In the genomic region with DNA sequence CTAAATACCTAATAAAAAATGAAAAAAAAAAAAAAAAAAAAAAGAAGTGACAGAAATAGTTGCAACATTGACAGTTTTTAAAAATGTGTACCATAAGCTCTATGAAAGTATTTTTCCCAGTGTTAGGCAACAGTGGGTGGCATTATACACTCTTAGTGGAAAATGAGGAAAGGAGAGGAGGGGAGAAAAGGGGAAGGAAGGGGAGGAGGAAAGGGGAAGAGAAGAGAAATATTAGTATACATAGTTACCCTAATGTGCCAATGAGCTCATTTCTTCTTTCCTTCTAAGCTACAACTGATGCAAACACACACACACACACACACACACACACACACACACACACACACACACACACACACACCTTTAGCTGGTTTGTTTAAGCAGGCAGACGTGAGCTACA, we compare ENCODE assay signal across 27 mouse cellular contexts.
DNase-seq lines count a peak whose midpoint lies in the region; ATAC-seq and TF ChIP-seq lines count a peak whose summit lies in the region.
"Had no signal": no experiment of that assay in that cellular context is flagged by ENCODE, and none has a peak within 500 bp of the region (broad histone marks: within the 10 kb centered on the region; RNA-seq: fewer than 3 reads in every experiment).

No protein-coding gene starts in this region.

- TF ChIP-seq CTCF in bone marrow macrophage, adult 2 months (IDR thresholded peaks at IDR 0.05; ENCODE audit: low read depth, low read length): no peak

- H3K4me1 ChIP-seq in bone marrow macrophage, adult 2 months (ENCODE audit: control insufficient read depth, insufficient read depth, low read length): no peaks in the 10 kb centered on the region
- H3K4me1 ChIP-seq: embryonic facial prominence, embryonic 13.5 days; embryonic facial prominence, embryonic 15.5 days; forebrain, embryonic 10.5 days; forebrain, embryonic 12.5 days had no signal

- peak overlapping the region; percentile 19; the same call in 1 of the 2 replicates for H3K27ac ChIP-seq in bone marrow macrophage, adult 2 months (ENCODE audit: insufficient read depth, low read depth, low read length)
- H3K27ac ChIP-seq: embryonic facial prominence, embryonic 13.5 days; embryonic facial prominence, embryonic 15.5 days; forebrain, embryonic 10.5 days; forebrain, embryonic 12.5 days had no signal

- H3K4me3 ChIP-seq in bone marrow macrophage, adult 2 months (ENCODE audit: insufficient read depth, low read length): no peak overlapping the region
- H3K4me3 ChIP-seq: embryonic facial prominence, embryonic 13.5 days; embryonic facial prominence, embryonic 15.5 days; erythroblast, embryonic 14.5 days; forebrain, embryonic 10.5 days; forebrain, embryonic 12.5 days had no signal

- peak; percentile 0 for DNase-seq in lung, postnatal 36 days
- DNase-seq in lung, postnatal 25 days (ENCODE audit: low spot score): no peak
- no peak for DNase-seq in ovary, postnatal 14 days (ENCODE audit: low spot score)
- no peak for DNase-seq in heart, postnatal 36 days
- no peak for DNase-seq in embryo, embryonic 11 days
- DNase-seq: adrenal gland, adult 2 months; adrenal gland, postnatal 10 days; adrenal gland, postnatal 25 days; B cell, adult 2 months; cerebellum, adult 11 months; cerebellum, adult 18-20 months; cerebellum, adult 8-10 months; cerebellum, adult 9-11 months; cerebellum, postnatal 14 days; cerebellum, postnatal 36 days had no signal

- no peak for TF ChIP-seq POLR2A in bone marrow macrophage, adult 2 months (IDR thresholded peaks at IDR 0.05; ENCODE audit: borderline replicate concordance, low read depth, low read length)

- intact Hi-C loops in heart, postnatal 36 days (cut with DNase I): no loop called here

- ATAC-seq in granulocyte monocyte progenitor cell, adult 5-6 weeks (replicated peaks; ENCODE audit: poor library complexity, severe bottlenecking): peak; percentile 100
- peak; percentile 93 for ATAC-seq in megakaryocyte progenitor cell, adult 5-6 weeks (replicated peaks; ENCODE audit: poor library complexity)
- ATAC-seq: CD4-positive, CD25-positive, alpha-beta regulatory T cell, adult 4 months; forebrain, embryonic 14.5 days; forebrain, embryonic 16.5 days; Patski had no signal
